ENCODE assay signal across 8 mouse cellular contexts in genomic region chr8:86888058-86888939, GRCm38 (mm10).
A peak's percentile ranks its signal among the peaks of the same experiment; 100 is the strongest.
DNase-seq lines count a peak whose midpoint lies in the region.

No protein-coding gene starts in this region.

- peak; percentile 9 for DNase-seq in cerebellum, adult 9-11 months
- DNase-seq in cerebellum, adult 9-10 months = no peak
- peak; percentile 80 for DNase-seq in MEL-GATA-1-ER (ENCODE audit: extremely low read depth, low read depth)
- DNase-seq in induced T-regulatory cell, adult 2 months (ENCODE audit: low read depth) = peak; percentile 85
- DNase-seq in lung, postnatal 4 days = peak; percentile 71 to 74
- DNase-seq in right cerebral cortex, postnatal 10 days (ENCODE audit: low spot score in 2 of 2) = no peak
- DNase-seq in embryo, embryonic 11 days = no peak
- DNase-seq in urinary bladder, postnatal 4 days (ENCODE audit: low spot score in 2 of 2) = no peak

Comparison
In these comparisons a context has a peak if more than half of its experiments do, and no peak if none do; other contexts are left out.
1. DNase-seq: peak in cerebellum, adult 9-11 months (single experiment), MEL-GATA-1-ER (single experiment), induced T-regulatory cell, adult 2 months (single experiment) and lung, postnatal 4 days (2 of 2); none in cerebellum, adult 9-10 months (single experiment), right cerebral cortex, postnatal 10 days (0 of 2), embryo, embryonic 11 days (single experiment) and urinary bladder, postnatal 4 days (0 of 2).